Mouse (Mus musculus) gastrocnemius, postnatal 36 days (tissue): ENCODE measurements around the gene Pnmt. TPM values are rescaled to one million over a fixed set of nuclear protein-coding genes. Genes with fewer than 3 reads are reported as not detected.
A peak's percentile ranks its signal among the peaks of the same experiment; 100 is the strongest.

Source experiments
- DNase-seq, 2 experiments: peaks; one replicate each; pipeline ENCODE4 v3.0.0; 2022
- intact Hi-C: fragments of 180-260 bp; cut with DNase I; formaldehyde crosslinking; loops from one replicate; pipeline ENCODE4 v1.15.1; 2025
- long read RNA-seq, 2 experiments: library from polyadenylated mRNA; stranded (forward); transcript quantifications; one replicate each; pipeline ENCODE4 v2.0.0; 2021
- total RNA-seq, 2 experiments: library from RNA; stranded (reverse); gene quantifications; 2 replicates each; pipeline ENCODE4 v1.2.3; 2021

The Pnmt gene
- 1 to 10 TPM in 1 of 2 experiments, under 1 TPM in 1; 0.89 to 2.1 TPM for total RNA-seq
- long read RNA-seq, experiment 1 = 0 reads
- long read RNA-seq, experiment 2, partial matches to known transcripts = 0 of 3 reads
- long read RNA-seq, experiment 2, other reads (novel, unspliced or antisense) = 1 of 3 reads

GRCm38 (mm10) chr11:98385638-98386585 is at the start of gene Pnmt:
TSS of gene Pnmt (plus strand) at chr11:98386450.
- peak; percentile 33 to 67 for DNase-seq
- intact Hi-C loops = no loop called here

GRCm38 (mm10) chr11:98338507-98338961 is 47.7 kb upstream of the Pnmt start:
- DNase-seq = no peak
- intact Hi-C loops = no loop called here

GRCm38 (mm10) chr11:98339071-98339501 is 47.2 kb upstream of the Pnmt start:
- DNase-seq = no peak
- intact Hi-C loops = no loop called here

- intact Hi-C loops = loop anchor here (5.0 kb wide), 1 partner anchor 72 kb away; no protein-coding TSS in a partner anchor
- no peak for DNase-seq
Observed at GRCm38 (mm10) chr11:98339679-98340287, 46.5 kb upstream of the Pnmt start.

- intact Hi-C loops = loop anchor here (5.0 kb wide), 1 partner anchor 73 kb away; no protein-coding TSS in a partner anchor
- no peak for DNase-seq
Observed at GRCm38 (mm10) chr11:98340597-98340996, 45.7 kb upstream of the Pnmt start.

GRCm38 (mm10) chr11:98341174-98341573 is 45.1 kb upstream of the Pnmt start:
- intact Hi-C loops = loop anchor here (5.0 kb wide), 1 partner anchor 74 kb away; no protein-coding TSS in a partner anchor

GRCm38 (mm10) chr11:98342000-98342945 is 44.0 kb upstream of the Pnmt start:
- intact Hi-C loops = loop anchor here (2.0 to 5.0 kb wide), 3 partner anchors 75 to 115 kb away; no protein-coding TSS in a partner anchor
- DNase-seq = peak; percentile 84 to 97

More at GRCm38 (mm10) chr11:98341174-98341573, 45.1 kb upstream of the Pnmt start:
- no peak for DNase-seq

- DNase-seq = peak; percentile 63 to 68
- intact Hi-C loops = loop anchor here (1.0 kb wide), 1 partner anchor 26 kb away; no protein-coding TSS in a partner anchor
Observed at GRCm38 (mm10) chr11:98345253-98345652, 41.0 kb upstream of the Pnmt start.

- DNase-seq = no peak
- intact Hi-C loops = no loop called here
Observed at GRCm38 (mm10) chr11:98346168-98346567, 40.1 kb upstream of the Pnmt start.

GRCm38 (mm10) chr11:98347385-98348082 is 38.7 kb upstream of the Pnmt start:
- intact Hi-C loops = no loop called here
- DNase-seq = no peak

- no peak for DNase-seq
- intact Hi-C loops = no loop called here
Observed at GRCm38 (mm10) chr11:98348083-98348961, 37.9 kb upstream of the Pnmt start, which contains the start of gene Ppp1r1b. TSS of gene Ppp1r1b (plus strand) at chr11:98348404.

GRCm38 (mm10) chr11:98349308-98349707 is 36.9 kb upstream of the Pnmt start:
- intact Hi-C loops = no loop called here

GRCm38 (mm10) chr11:98352272-98352990 is 33.8 kb upstream of the Pnmt start:
- intact Hi-C loops = no loop called here
- no peak for DNase-seq

More at GRCm38 (mm10) chr11:98349308-98349707, 36.9 kb upstream of the Pnmt start:
- no peak for DNase-seq

GRCm38 (mm10) chr11:98353651-98354211 is 32.5 kb upstream of the Pnmt start:
- intact Hi-C loops = no loop called here

GRCm38 (mm10) chr11:98354445-98354844 is 31.8 kb upstream of the Pnmt start:
- intact Hi-C loops = no loop called here
- no peak for DNase-seq

More at GRCm38 (mm10) chr11:98353651-98354211, 32.5 kb upstream of the Pnmt start:
- DNase-seq = no peak

- intact Hi-C loops = loop anchor here (5.0 kb wide), 1 partner anchor 51 kb away; no protein-coding TSS in a partner anchor
- DNase-seq = no peak
Observed at GRCm38 (mm10) chr11:98355732-98356299, 30.4 kb upstream of the Pnmt start.
